Mouse (Mus musculus): Measurements from ENCODE around the gene Btbd10.

Gene Btbd10

GRCm38 (mm10) chr7:113295077-113295890, 73.9 kb downstream of the Btbd10 start:
- DNase-seq (ENCODE audit: low spot score in 2 of 2): no peak

- DNase-seq (ENCODE audit: low spot score in 2 of 2): no peak
Observed at GRCm38 (mm10) chr7:113294598-113294997, 74.6 kb downstream of the Btbd10 start.

GRCm38 (mm10) chr7:113292193-113292592, 77.0 kb downstream of the Btbd10 start:
- DNase-seq (ENCODE audit: low spot score in 2 of 2): no peak

- no peak for DNase-seq (ENCODE audit: low spot score in 2 of 2)
Observed at GRCm38 (mm10) chr7:113291741-113292140, 77.5 kb downstream of the Btbd10 start.

- no peak for DNase-seq (ENCODE audit: low spot score in 2 of 2)
Observed at GRCm38 (mm10) chr7:113289211-113289610, 80.0 kb downstream of the Btbd10 start.

GRCm38 (mm10) chr7:113285405-113285804, 83.8 kb downstream of the Btbd10 start:
- no peak for DNase-seq (ENCODE audit: low spot score in 2 of 2)

- DNase-seq (ENCODE audit: low spot score in 2 of 2): no peak
Observed at GRCm38 (mm10) chr7:113279246-113279645, 89.9 kb downstream of the Btbd10 start.

GRCm38 (mm10) chr7:113278493-113278892, 90.7 kb downstream of the Btbd10 start:
- DNase-seq (ENCODE audit: low spot score in 2 of 2): no peak

GRCm38 (mm10) chr7:113277245-113277644, 91.9 kb downstream of the Btbd10 start:
- DNase-seq (ENCODE audit: low spot score in 2 of 2): no peak

GRCm38 (mm10) chr7:113272338-113272997, 96.7 kb downstream of the Btbd10 start:
- no peak for DNase-seq (ENCODE audit: low spot score in 2 of 2)

GRCm38 (mm10) chr7:113270991-113271390, 98.2 kb downstream of the Btbd10 start:
- no peak for DNase-seq (ENCODE audit: low spot score in 2 of 2)

GRCm38 (mm10) chr7:113270551-113270950, 98.6 kb downstream of the Btbd10 start:
- DNase-seq (ENCODE audit: low spot score in 2 of 2): peak; percentile 59 to 80

- no peak for DNase-seq (ENCODE audit: low spot score in 2 of 2)
Observed at GRCm38 (mm10) chr7:113269921-113270320, 99.3 kb downstream of the Btbd10 start.

GRCm38 (mm10) chr7:113269081-113269480, 100.1 kb downstream of the Btbd10 start:
- DNase-seq (ENCODE audit: low spot score in 2 of 2): no peak

- DNase-seq (ENCODE audit: low spot score in 2 of 2): peak; percentile 53 to 72
Observed at GRCm38 (mm10) chr7:113268287-113268686, 100.9 kb downstream of the Btbd10 start.

All from cerebellum, postnatal 4 days (tissue).